Mouse (Mus musculus) midbrain, embryonic 14.5 days (tissue): ENCODE measurements around the gene Itgb3bp. TPM values are rescaled to one million over a fixed set of nuclear protein-coding genes. Genes with fewer than 3 reads are reported as not detected.
A peak's percentile ranks its signal among the peaks of the same experiment; 100 is the strongest.

ENCODE experiments used
- ATAC-seq: fragments of 200-750 bp; cut with Nextera tagmentation; 2 replicates; pipeline ENCODE4 v1.8.0; 2017; ENCODE audit warnings: moderate number of reproducible peaks, moderate library complexity; ENCODE audit not compliant: low FRiP score, low TSS enrichment
- DNase-seq: peaks from one replicate; pipeline ENCODE4 v3.0.0-alpha.2; 2015
- H3K27ac ChIP-seq: fragments of 300-500 bp; sonication (generic); replicated peaks from 2 replicates; pipeline ENCODE4 v1.5.1; 2014; ENCODE audit warnings: mild to moderate bottlenecking, low read depth, low read length, moderate library complexity
- H3K27me3 ChIP-seq: fragments of 300-500 bp; sonication (generic); 2 replicates; pipeline ENCODE4 v1.6.1; 2014; ENCODE audit warnings: low read length, control low read depth, mixed read lengths; ENCODE audit not compliant: control insufficient read depth, insufficient read depth
- H3K36me3 ChIP-seq: fragments of 300-500 bp; sonication (generic); 2 replicates; pipeline ENCODE4 v1.6.1; 2014; ENCODE audit warnings: low read length, control low read depth; ENCODE audit not compliant: control insufficient read depth, insufficient read depth
- H3K4me1 ChIP-seq: fragments of 300-500 bp; sonication (generic); 2 replicates; pipeline ENCODE4 v1.6.1; 2014; ENCODE audit warnings: mild to moderate bottlenecking, antibody characterized with exemption, low read length, control low read depth; ENCODE audit not compliant: control insufficient read depth, insufficient read depth
- H3K4me2 ChIP-seq: fragments of 300-500 bp; sonication (generic); 2 replicates; pipeline ENCODE4 v1.6.1; 2014; ENCODE audit warnings: mild to moderate bottlenecking, low read length, moderate library complexity
- H3K4me3 ChIP-seq: fragments of 300-500 bp; sonication (generic); replicated peaks from 2 replicates; pipeline ENCODE4 v1.5.1; 2014; ENCODE audit warnings: low read depth, low read length
- H3K9ac ChIP-seq: fragments of 300-500 bp; sonication (generic); replicated peaks from 2 replicates; pipeline ENCODE4 v1.6.1; 2014; ENCODE audit warnings: mild to moderate bottlenecking, low read length, moderate library complexity
- H3K9me3 ChIP-seq: fragments of 300-500 bp; sonication (generic); 2 replicates; pipeline ENCODE4 v1.6.1; 2016; ENCODE audit warnings: low read length, control low read depth, mixed read lengths; ENCODE audit not compliant: control insufficient read depth
- WGBS: fragments of 180-500 bp; shearing (Covaris S2); extraction: QIAGEN DNeasy Blood & Tissue Kit; methylation state at CpG from one replicate; pipeline ENCODE4 v1.1.7; 2014; 5-methylcytosine and 5-hydroxymethylcytosine counted together
- polyA plus RNA-seq: library from polyadenylated mRNA; unstranded; fragments of >200 nt; fragmentation: Nextera tagmentation; extraction: Ambion mirVana; gene quantifications from 2 replicates; pipeline ENCODE4 v1.2.1, GENCODE M21; 2014

Itgb3bp gene
- polyA plus RNA-seq, 1 experiment from 2014 or later: 19.0 TPM

- H3K4me3 ChIP-seq: no peak overlapping the region
- DNase-seq: no peak
- H3K27me3 ChIP-seq: no peaks in the 10 kb centered on the region
- no peak for ATAC-seq
- no peaks in the 10 kb centered on the region for H3K9me3 ChIP-seq
- H3K36me3 ChIP-seq: no peaks in the 10 kb centered on the region
- WGBS: 87% methylated on average over 6 of the region's 6 CpGs
- no peak overlapping the region for H3K9ac ChIP-seq
- no peak overlapping the region for H3K27ac ChIP-seq
- peak overlapping the region; percentile 69; the same call in 1 of the 2 replicates for H3K4me2 ChIP-seq
- H3K4me1 ChIP-seq: peaks cover 8% of the 10 kb centered on the region; the same call in 1 of the 2 replicates
Measured at GRCm38 (mm10) chr4:99928521-99928920, 1.1 kb downstream of the Itgb3bp start.

- Histone ChIP-seq H3K27me3 (no peaks in the 10 kb centered on the region), H3K4me2 (no peak overlapping the region), H3K9me3 (no peaks in the 10 kb centered on the region), H3K4me1 (peaks cover 8% of the 10 kb centered on the region; the same call in 1 of the 2 replicates), H3K4me3 (no peak overlapping the region), H3K27ac (no peak overlapping the region), H3K36me3 (no peaks in the 10 kb centered on the region), H3K9ac (no peak overlapping the region)
- no peak for ATAC-seq
- WGBS: 93% methylated on average over 4 of the region's 4 CpGs
- DNase-seq: no peak
Measured at GRCm38 (mm10) chr4:99926380-99926779, 3.2 kb downstream of the Itgb3bp start.

GRCm38 (mm10) chr4:99913894-99914451 is 15.6 kb downstream of the Itgb3bp start:
- no peaks in the 10 kb centered on the region for H3K36me3 ChIP-seq
- 69% methylated on average over 4 of the region's 4 CpGs for WGBS
- H3K9ac ChIP-seq: no peak overlapping the region
- H3K4me2 ChIP-seq: no peak overlapping the region
- no peak overlapping the region for H3K4me3 ChIP-seq
- H3K4me1 ChIP-seq: no peaks in the 10 kb centered on the region
- no peaks in the 10 kb centered on the region for H3K27me3 ChIP-seq
- no peaks in the 10 kb centered on the region for H3K9me3 ChIP-seq
- peak; percentile 77 for DNase-seq
- no peak overlapping the region for H3K27ac ChIP-seq
- no peak for ATAC-seq

GRCm38 (mm10) chr4:99882405-99882804 is 47.2 kb downstream of the Itgb3bp start:
- no peaks in the 10 kb centered on the region for H3K4me1 ChIP-seq
- H3K4me2 ChIP-seq: no peak overlapping the region

GRCm38 (mm10) chr4:99881882-99882281 is 47.7 kb downstream of the Itgb3bp start:
- no peak overlapping the region for H3K9ac ChIP-seq
- H3K4me3 ChIP-seq: no peak overlapping the region
- no peak overlapping the region for H3K4me2 ChIP-seq
- no peaks in the 10 kb centered on the region for H3K27me3 ChIP-seq
- no peaks in the 10 kb centered on the region for H3K9me3 ChIP-seq
- ATAC-seq (no peak), DNase-seq (peak; percentile 76)
- H3K27ac ChIP-seq: no peak overlapping the region
- H3K36me3 ChIP-seq: no peaks in the 10 kb centered on the region
- no peaks in the 10 kb centered on the region for H3K4me1 ChIP-seq

More at GRCm38 (mm10) chr4:99882405-99882804, 47.2 kb downstream of the Itgb3bp start:
- Histone ChIP-seq H3K27ac (no peak overlapping the region), H3K27me3 (no peaks in the 10 kb centered on the region), H3K9ac (no peak overlapping the region), H3K36me3 (no peaks in the 10 kb centered on the region), H3K4me3 (no peak overlapping the region), H3K9me3 (no peaks in the 10 kb centered on the region)
- DNase-seq (peak; percentile 46), ATAC-seq (no peak)

GRCm38 (mm10) chr4:99829094-99830073 is 100.2 kb downstream of the Itgb3bp start, which contains the start of gene Efcab7:
TSS of gene Efcab7 (plus strand) at chr4:99829198.
- Histone ChIP-seq H3K4me2 (peak within 1 kb of the TSS; percentile 75), H3K9ac (peak within 1 kb of the TSS; percentile 88), H3K4me3 (peak within 1 kb of the TSS; percentile 73), H3K27ac (peak within 1 kb of the TSS; percentile 97), H3K9me3 (no peaks in the 10 kb centered on the region), H3K27me3 (no peaks in the 10 kb centered on the region), H3K36me3 (no peaks in the 10 kb centered on the region), H3K4me1 (0 out of 2 replicates have a peak, but pooled peaks cover 14% of the 10 kb centered on the region)
- under 1% methylated on average over 48 of the region's 48 CpGs for WGBS
- ATAC-seq: peak; percentile 91
- DNase-seq: peak; percentile 94

- H3K4me2 ChIP-seq: peak overlapping the region; percentile 75
- ATAC-seq (peak; percentile 44; the same call in 1 of the 2 replicates), DNase-seq (no peak)
- no peaks in the 10 kb centered on the region for H3K27me3 ChIP-seq
- 0 out of 2 replicates have a peak, but pooled peaks cover 14% of the 10 kb centered on the region for H3K4me1 ChIP-seq
- no peaks in the 10 kb centered on the region for H3K9me3 ChIP-seq
- 1% methylated on average over 7 of the region's 7 CpGs for WGBS
- peak overlapping the region; percentile 97 for H3K27ac ChIP-seq
- peak overlapping the region; percentile 88 for H3K9ac ChIP-seq
- no peaks in the 10 kb centered on the region for H3K36me3 ChIP-seq
- H3K4me3 ChIP-seq: peak overlapping the region; percentile 73
Measured at GRCm38 (mm10) chr4:99828739-99829093, 100.9 kb downstream of the Itgb3bp start.

- 46% methylated on average over 4 of the region's 4 CpGs for WGBS
- Histone ChIP-seq H3K4me2 (peak overlapping the region; percentile 75), H3K27ac (no peak overlapping the region), H3K9ac (peak overlapping the region; percentile 88), H3K4me3 (peak overlapping the region; percentile 73), H3K4me1 (0 out of 2 replicates have a peak, but pooled peaks cover 14% of the 10 kb centered on the region), H3K36me3 (no peaks in the 10 kb centered on the region), H3K27me3 (no peaks in the 10 kb centered on the region), H3K9me3 (no peaks in the 10 kb centered on the region)
- ATAC-seq (no peak), DNase-seq (no peak)
Measured at GRCm38 (mm10) chr4:99828337-99828736, 101.3 kb downstream of the Itgb3bp start.
